Mouse (Mus musculus): ENCODE results near the gene Tnr. TPM values are rescaled to one million over a fixed set of nuclear protein-coding genes. Genes with fewer than 3 reads are reported as not detected.
"Not testable (repeated sequence)": the region's sequence is repeated elsewhere in the genome, so short reads cannot be mapped to it uniquely, and the experiment has no call there.

Tnr gene
- polyA plus RNA-seq, 1 experiment from 2014 or later, result 2.6 TPM

DNA sequence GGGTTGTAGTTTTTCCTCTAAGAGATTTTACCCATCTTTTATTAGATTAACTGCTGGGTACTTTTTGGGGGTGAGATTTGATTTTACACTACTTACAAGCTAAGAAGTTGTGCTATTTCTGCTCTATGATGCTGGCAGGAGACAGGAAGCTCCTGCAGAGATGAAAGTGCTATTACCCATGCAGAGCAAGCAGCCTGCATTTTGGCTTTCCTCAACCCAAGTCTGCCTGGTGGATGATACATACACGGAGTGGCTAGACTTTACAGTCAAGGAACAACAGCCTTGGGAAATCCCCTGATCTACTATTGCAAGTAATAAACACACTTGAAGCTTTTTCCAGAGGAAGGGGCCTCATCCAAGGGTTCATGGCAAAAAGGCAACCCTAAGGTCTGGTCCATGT, 430.0 kb downstream of the Tnr start:
- Histone ChIP-seq H3K4me3 (ENCODE audit: low read depth, low read length) (no peak overlapping the region), H3K27me3 (replicated peaks; ENCODE audit: control insufficient read depth, insufficient read depth, low read length) (no peaks in the 10 kb centered on the region), H3K9ac (ENCODE audit: low read length) (no peak overlapping the region), H3K27ac (ENCODE audit: low read depth, low read length) (no peak overlapping the region), H3K36me3 (ENCODE audit: control insufficient read depth, insufficient read depth, low read length) (no peaks in the 10 kb centered on the region), H3K4me2 (ENCODE audit: low read length) (no peak overlapping the region), H3K4me1 (ENCODE audit: control insufficient read depth, insufficient read depth, low read length) (no peaks in the 10 kb centered on the region), H3K9me3 (replicated peaks; ENCODE audit: control insufficient read depth, low read length) (no peaks in the 10 kb centered on the region)
- ATAC-seq (no peak), DNase-seq (ENCODE audit: low spot score) (no peak)
- 55% methylated on average over 1 of the region's 1 CpGs for WGBS

DNA sequence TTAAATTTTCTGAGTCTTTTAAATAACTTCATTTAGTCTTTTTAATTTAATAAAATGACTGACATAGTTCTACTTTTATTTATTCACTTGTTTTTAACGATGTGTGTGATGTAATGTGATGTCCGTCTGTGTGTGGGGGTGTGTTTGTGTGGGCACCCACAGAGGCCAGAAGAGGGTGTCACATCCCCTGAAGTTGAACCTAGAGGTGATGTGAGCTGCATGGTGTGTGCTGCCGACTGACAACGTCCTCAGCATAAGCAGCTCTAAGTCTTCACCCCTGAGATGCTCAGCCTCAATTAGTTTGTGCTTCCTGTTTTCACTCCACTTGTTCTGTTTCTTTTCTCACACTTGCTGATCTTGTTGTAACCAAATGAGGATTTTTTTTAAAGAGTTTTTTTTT, 439.8 kb downstream of the Tnr start:
- no peaks in the 10 kb centered on the region for H3K27me3 ChIP-seq (replicated peaks; ENCODE audit: control insufficient read depth, insufficient read depth, low read length)
- H3K36me3 ChIP-seq (ENCODE audit: control insufficient read depth, insufficient read depth, low read length), result no peaks in the 10 kb centered on the region
- WGBS, result 59% methylated on average over 4 of the region's 4 CpGs
- ATAC-seq (no peak), DNase-seq (ENCODE audit: low spot score) (no peak)
- H3K9me3 ChIP-seq (replicated peaks; ENCODE audit: control insufficient read depth, low read length), result no peaks in the 10 kb centered on the region
- H3K4me2 ChIP-seq (ENCODE audit: low read length), result no peak overlapping the region
- no peak overlapping the region for H3K4me3 ChIP-seq (ENCODE audit: low read depth, low read length)
- H3K4me1 ChIP-seq (ENCODE audit: control insufficient read depth, insufficient read depth, low read length), result no peaks in the 10 kb centered on the region
- no peak overlapping the region for H3K9ac ChIP-seq (ENCODE audit: low read length)
- H3K27ac ChIP-seq (ENCODE audit: low read depth, low read length), result no peak overlapping the region

DNA sequence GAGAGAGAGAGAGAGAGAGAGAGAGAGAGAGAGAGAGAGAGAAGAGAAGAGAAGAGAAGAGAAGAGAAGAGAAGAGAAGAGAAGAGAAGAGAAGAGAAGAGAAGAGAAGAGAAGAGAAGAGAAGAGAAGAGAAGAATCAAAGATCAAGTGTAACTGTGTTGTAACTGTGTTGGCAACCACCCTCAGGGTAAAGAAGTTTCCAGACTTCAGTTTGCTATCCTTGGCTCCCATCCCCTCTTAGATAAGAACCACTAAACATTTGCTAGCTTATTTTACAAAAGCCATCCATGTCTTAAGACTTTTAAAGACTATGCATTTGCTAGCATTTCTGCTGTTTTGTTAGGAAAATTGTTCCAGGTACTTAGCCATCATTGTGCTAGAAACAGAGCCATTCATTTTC, 442.7 kb downstream of the Tnr start:
- H3K4me3 ChIP-seq (ENCODE audit: low read depth, low read length); H3K9ac ChIP-seq (ENCODE audit: low read length); DNase-seq (ENCODE audit: low spot score); H3K27ac ChIP-seq (ENCODE audit: low read depth, low read length); H3K4me1 ChIP-seq (ENCODE audit: control insufficient read depth, insufficient read depth, low read length); H3K4me2 ChIP-seq (ENCODE audit: low read length); H3K36me3 ChIP-seq (ENCODE audit: control insufficient read depth, insufficient read depth, low read length); ATAC-seq; H3K9me3 ChIP-seq (replicated peaks; ENCODE audit: control insufficient read depth, low read length); H3K27me3 ChIP-seq (replicated peaks; ENCODE audit: control insufficient read depth, insufficient read depth, low read length): not testable (repeated sequence)

DNA sequence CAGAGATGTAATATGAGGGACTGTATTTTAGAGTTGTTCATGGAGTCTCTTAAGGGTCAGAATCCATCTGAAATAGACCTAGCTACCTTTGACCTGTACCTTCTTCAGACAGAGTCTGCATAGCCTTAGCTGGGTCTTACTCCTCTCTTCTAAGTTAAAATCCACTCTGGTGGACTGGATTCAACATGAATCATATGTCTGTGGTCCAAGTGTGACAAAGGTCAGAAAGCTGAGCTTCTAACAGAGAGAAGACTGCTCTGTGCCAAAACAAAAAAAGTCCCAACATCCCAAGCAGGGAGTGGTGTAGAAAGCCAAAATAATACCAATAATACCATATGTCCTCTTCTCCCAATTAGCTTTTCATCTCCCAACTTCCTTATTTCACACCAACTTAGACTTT, 444.8 kb downstream of the Tnr start:
- H3K27me3 ChIP-seq (replicated peaks; ENCODE audit: control insufficient read depth, insufficient read depth, low read length), result no peaks in the 10 kb centered on the region
- H3K4me1 ChIP-seq (ENCODE audit: control insufficient read depth, insufficient read depth, low read length), result no peaks in the 10 kb centered on the region
- no peak for DNase-seq (ENCODE audit: low spot score)
- no peaks in the 10 kb centered on the region for H3K9me3 ChIP-seq (replicated peaks; ENCODE audit: control insufficient read depth, low read length)
- no peak for ATAC-seq
- no peak overlapping the region for H3K9ac ChIP-seq (ENCODE audit: low read length)
- no peak overlapping the region for H3K4me2 ChIP-seq (ENCODE audit: low read length)
- no peak overlapping the region for H3K27ac ChIP-seq (ENCODE audit: low read depth, low read length)
- no peak overlapping the region for H3K4me3 ChIP-seq (ENCODE audit: low read depth, low read length)
- no peaks in the 10 kb centered on the region for H3K36me3 ChIP-seq (ENCODE audit: control insufficient read depth, insufficient read depth, low read length)

DNA sequence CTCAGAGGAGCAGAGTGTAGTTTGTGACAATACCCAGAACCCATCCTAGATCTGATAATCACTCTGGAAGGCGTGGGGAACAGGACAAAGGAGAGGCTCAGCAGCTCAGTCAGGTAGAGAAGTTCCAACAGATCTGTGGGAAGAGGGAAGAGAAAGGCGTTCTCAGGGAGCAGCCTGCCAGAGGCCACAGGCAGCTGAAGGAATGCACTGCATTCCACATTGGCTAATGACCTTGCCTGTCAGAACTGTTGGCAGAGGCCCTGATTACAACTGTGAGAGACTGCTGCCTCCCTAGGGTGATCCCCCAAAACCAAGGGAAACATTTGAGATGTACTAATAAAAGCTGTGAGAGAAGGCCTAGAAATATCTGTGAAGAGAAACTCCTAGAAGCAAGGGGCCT, 454.2 kb downstream of the Tnr start:
- no peaks in the 10 kb centered on the region for H3K9me3 ChIP-seq (replicated peaks; ENCODE audit: control insufficient read depth, low read length)
- DNase-seq (ENCODE audit: low spot score) (no peak), ATAC-seq (no peak)
- no peaks in the 10 kb centered on the region for H3K27me3 ChIP-seq (replicated peaks; ENCODE audit: control insufficient read depth, insufficient read depth, low read length)
- H3K4me3 ChIP-seq (ENCODE audit: low read depth, low read length), result no peak overlapping the region
- H3K4me1 ChIP-seq (ENCODE audit: control insufficient read depth, insufficient read depth, low read length), result no peaks in the 10 kb centered on the region
- H3K9ac ChIP-seq (ENCODE audit: low read length), result no peak overlapping the region
- H3K36me3 ChIP-seq (ENCODE audit: control insufficient read depth, insufficient read depth, low read length), result no peaks in the 10 kb centered on the region
- no peak overlapping the region for H3K4me2 ChIP-seq (ENCODE audit: low read length)
- WGBS, result 54% methylated on average over 2 of the region's 2 CpGs
- no peak overlapping the region for H3K27ac ChIP-seq (ENCODE audit: low read depth, low read length)

DNA sequence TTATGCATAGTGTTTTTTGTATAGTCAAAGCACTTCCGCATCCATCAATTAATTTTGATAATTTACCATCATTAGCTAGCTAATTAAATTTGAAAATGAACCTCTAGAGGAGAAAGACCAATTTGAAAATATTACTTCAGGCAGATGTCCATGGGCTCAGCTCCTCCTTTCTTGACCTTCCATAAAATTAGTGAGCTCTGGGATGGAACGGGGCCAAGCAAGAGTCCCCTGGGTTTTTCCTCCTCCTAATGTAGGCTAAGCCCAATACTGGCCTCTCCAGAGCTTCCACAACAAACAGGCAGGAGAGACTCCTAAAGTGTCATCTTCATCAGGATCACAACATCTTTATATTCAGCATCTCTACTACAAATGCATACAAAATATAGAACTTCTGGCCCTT, 455.5 kb downstream of the Tnr start:
- DNase-seq (ENCODE audit: low spot score), result no peak
- ATAC-seq, result no peak
- Histone ChIP-seq H3K9me3 (replicated peaks; ENCODE audit: control insufficient read depth, low read length) (no peaks in the 10 kb centered on the region), H3K4me1 (ENCODE audit: control insufficient read depth, insufficient read depth, low read length) (no peaks in the 10 kb centered on the region), H3K27me3 (replicated peaks; ENCODE audit: control insufficient read depth, insufficient read depth, low read length) (no peaks in the 10 kb centered on the region), H3K4me2 (ENCODE audit: low read length) (no peak overlapping the region), H3K36me3 (ENCODE audit: control insufficient read depth, insufficient read depth, low read length) (no peaks in the 10 kb centered on the region), H3K4me3 (ENCODE audit: low read depth, low read length) (no peak overlapping the region), H3K9ac (ENCODE audit: low read length) (no peak overlapping the region), H3K27ac (ENCODE audit: low read depth, low read length) (no peak overlapping the region)
- 85% methylated on average over 2 of the region's 2 CpGs for WGBS

DNA sequence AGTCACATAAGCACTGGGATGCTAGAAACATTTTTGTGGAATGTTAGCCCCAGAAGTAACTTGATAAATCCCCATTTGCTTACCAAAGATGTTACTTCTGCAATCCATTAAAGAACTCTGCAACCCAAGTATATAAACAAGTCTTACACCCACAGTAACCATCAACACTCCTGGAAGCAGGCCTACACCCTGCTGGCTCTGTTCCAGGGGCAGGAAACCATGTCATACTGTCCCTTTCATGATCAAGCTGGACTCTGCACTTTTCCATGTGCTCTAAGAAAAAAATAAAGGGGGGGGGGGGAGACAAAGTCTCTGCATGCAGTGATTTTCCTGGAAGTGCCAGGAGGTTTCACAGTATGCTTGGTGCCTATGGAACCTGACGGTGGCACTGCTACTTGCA, 456.8 kb downstream of the Tnr start:
- Histone ChIP-seq H3K9ac (ENCODE audit: low read length) (no peak overlapping the region), H3K4me2 (ENCODE audit: low read length) (no peak overlapping the region), H3K27me3 (replicated peaks; ENCODE audit: control insufficient read depth, insufficient read depth, low read length) (no peaks in the 10 kb centered on the region), H3K4me1 (ENCODE audit: control insufficient read depth, insufficient read depth, low read length) (no peaks in the 10 kb centered on the region), H3K27ac (ENCODE audit: low read depth, low read length) (no peak overlapping the region), H3K4me3 (ENCODE audit: low read depth, low read length) (no peak overlapping the region), H3K36me3 (ENCODE audit: control insufficient read depth, insufficient read depth, low read length) (no peaks in the 10 kb centered on the region), H3K9me3 (replicated peaks; ENCODE audit: control insufficient read depth, low read length) (no peaks in the 10 kb centered on the region)
- DNase-seq (ENCODE audit: low spot score) (no peak), ATAC-seq (no peak)
- WGBS, result 83% methylated on average over 1 of the region's 1 CpGs
